Mouse (Mus musculus) MEL (cell line): ENCODE measurements around the gene Pdzd2. TPM values are rescaled to one million over a fixed set of nuclear protein-coding genes. Genes with fewer than 3 reads are reported as not detected.

Experiments used
- DNase-seq: peaks from one replicate; pipeline ENCODE4 v3.0.0; 2011; ENCODE audit warnings: low read depth, low spot score
- H3K27ac ChIP-seq: 2 replicates; pipeline ENCODE4 v1.5.1; 2012; ENCODE audit warnings: low read depth, mild to moderate bottlenecking, control low read depth, low read length, moderate library complexity; ENCODE audit not compliant: control insufficient read depth
- H3K27me3 ChIP-seq, 2 experiments: fragments of 150-350 bp in 1 of 2; sonication (generic) in 1 of 2; 2 replicates each; pipeline ENCODE4 v1.6.1; 2012; ENCODE audit warnings: low read length in 2 of 2, mild to moderate bottlenecking in 2 of 2, improper control_type of control experiment in 1 of 2, moderate library complexity in 1 of 2; ENCODE audit not compliant: insufficient read depth in 2 of 2, control insufficient read depth in 1 of 2
- H3K36me3 ChIP-seq, 2 experiments: 2 replicates each; pipeline ENCODE4 v1.6.1; 2012 to 2014; ENCODE audit warnings: low read length in 2 of 2, improper control_type of control experiment in 1 of 2, inconsistent platforms in 1 of 2, mild to moderate bottlenecking in 1 of 2; ENCODE audit not compliant: insufficient read depth in 2 of 2, control insufficient read depth in 1 of 2
- H3K4me1 ChIP-seq, 2 experiments: fragments of 150-350 bp in 1 of 2; sonication (generic) in 1 of 2; 2 replicates each; pipeline ENCODE4 v1.6.1; 2012; ENCODE audit warnings: low read length in 2 of 2, improper control_type of control experiment in 1 of 2, mild to moderate bottlenecking in 1 of 2; ENCODE audit not compliant: insufficient read depth in 2 of 2, control insufficient read depth in 1 of 2
- H3K4me3 ChIP-seq, 2 experiments: fragments of 150-350 bp in 1 of 2; sonication (generic) in 1 of 2; 2 replicates each; pipeline ENCODE4 v1.5.1; 2012; ENCODE audit warnings: low read depth in 2 of 2, low read length in 2 of 2, mild to moderate bottlenecking in 2 of 2, moderate library complexity in 2 of 2, control low read depth in 1 of 2, improper control_type of control experiment in 1 of 2; ENCODE audit not compliant: control insufficient read depth in 1 of 2, insufficient read depth in 1 of 2
- H3K79me2 ChIP-seq: 2 replicates; pipeline ENCODE4 v1.6.1; 2012; ENCODE audit warnings: mild to moderate bottlenecking, low read length, moderate library complexity; ENCODE audit not compliant: control insufficient read depth, poor library complexity, insufficient read depth
- H3K9ac ChIP-seq: 2 replicates; pipeline ENCODE4 v1.6.1; 2012; ENCODE audit warnings: low read depth, mild to moderate bottlenecking, control low read depth, low read length, moderate library complexity; ENCODE audit not compliant: control insufficient read depth, poor library complexity, severe bottlenecking
- H3K9me3 ChIP-seq: fragments of 150-350 bp; sonication (generic); replicated peaks from 2 replicates; pipeline ENCODE4 v1.6.1; 2012; ENCODE audit warnings: mild to moderate bottlenecking, low read length, improper control_type of control experiment, moderate library complexity; ENCODE audit not compliant: insufficient read depth
- CHD2 ChIP-seq: IDR thresholded peaks from 2 replicates; pipeline ENCODE4 v1.6.1; 2011; ENCODE audit warnings: low read length, improper control_type of control experiment
- CTCF ChIP-seq, 3 experiments: IDR thresholded peaks in 2 of 3; conservative IDR thresholded peaks in 1 of 3; 2 replicates each; pipeline ENCODE4 v1.5.1; 2011 to 2012; ENCODE audit warnings: low read length in 3 of 3, low read depth in 2 of 3, mild to moderate bottlenecking in 2 of 3, improper control_type of control experiment in 1 of 3, inconsistent platforms in 1 of 3, mixed read lengths in 1 of 3, moderate library complexity in 1 of 3; ENCODE audit not compliant: control insufficient read depth in 1 of 3, insufficient read depth in 1 of 3, poor library complexity in 1 of 3, severe bottlenecking in 1 of 3
- ELF1 ChIP-seq: IDR thresholded peaks from 2 replicates; pipeline ENCODE4 v1.6.1; 2014; ENCODE audit warnings: low read depth, mild to moderate bottlenecking, inconsistent platforms, low read length, improper control_type of control experiment, moderate library complexity
- EP300 ChIP-seq, 2 experiments: IDR thresholded peaks; 2 replicates each; pipeline ENCODE4 v1.6.1; 2011; ENCODE audit warnings: improper control_type of control experiment in 2 of 2, low read length in 2 of 2, low read depth in 1 of 2, mild to moderate bottlenecking in 1 of 2
- ETS1 ChIP-seq: IDR thresholded peaks from 2 replicates; pipeline ENCODE4 v1.6.1; 2012; ENCODE audit warnings: low read depth, mild to moderate bottlenecking, inconsistent platforms, low read length, improper control_type of control experiment, moderate library complexity
- GATA1 ChIP-seq: IDR thresholded peaks from 2 replicates; pipeline ENCODE4 v1.6.1; 2011; ENCODE audit warnings: low read depth, low read length, improper control_type of control experiment
- HCFC1 ChIP-seq: IDR thresholded peaks from 2 replicates; pipeline ENCODE4 v1.6.1; 2012; ENCODE audit warnings: low read depth, mild to moderate bottlenecking, inconsistent platforms, low read length, improper control_type of control experiment, moderate library complexity
- JUND ChIP-seq: IDR thresholded peaks from 2 replicates; pipeline ENCODE4 v1.6.1; 2011; ENCODE audit warnings: low read depth, mild to moderate bottlenecking, improper control_type of control experiment, low read length
- MEF2A ChIP-seq: IDR thresholded peaks from 2 replicates; pipeline ENCODE4 v1.6.1; 2014; ENCODE audit warnings: low read depth, mild to moderate bottlenecking, inconsistent platforms, low read length, improper control_type of control experiment; ENCODE audit not compliant: poor library complexity, insufficient replicate concordance, severe bottlenecking; ENCODE audit errors: extremely low read depth
- MXI1 ChIP-seq: IDR thresholded peaks from 2 replicates; pipeline ENCODE4 v1.6.1; 2011; ENCODE audit warnings: mild to moderate bottlenecking, low read depth, low read length, improper control_type of control experiment
- MYB ChIP-seq: IDR thresholded peaks from 2 replicates; pipeline ENCODE4 v1.6.1; 2011; ENCODE audit warnings: mild to moderate bottlenecking, low read depth, low read length, improper control_type of control experiment
- NELFE ChIP-seq: IDR thresholded peaks from 2 replicates; pipeline ENCODE4 v1.6.1; 2011; ENCODE audit warnings: low read depth, low read length, improper control_type of control experiment
- NRF1 ChIP-seq: IDR thresholded peaks from 2 replicates; pipeline ENCODE4 v1.6.1; 2014; ENCODE audit warnings: low read depth, mild to moderate bottlenecking, inconsistent platforms, low read length, improper control_type of control experiment, moderate library complexity; ENCODE audit not compliant: poor library complexity, insufficient read depth, severe bottlenecking
- POLR2A ChIP-seq, 2 experiments: IDR thresholded peaks; 2 replicates each; pipeline ENCODE4 v1.6.1; 2011 to 2012; ENCODE audit warnings: low read length in 2 of 2, mild to moderate bottlenecking in 2 of 2, control low read depth in 1 of 2, improper control_type of control experiment in 1 of 2, low read depth in 1 of 2, moderate library complexity in 1 of 2; ENCODE audit not compliant: control insufficient read depth in 1 of 2, insufficient read depth in 1 of 2, poor library complexity in 1 of 2
- RAD21 ChIP-seq: IDR thresholded peaks from 2 replicates; pipeline ENCODE4 v1.6.1; 2011; ENCODE audit warnings: mild to moderate bottlenecking, low read depth, low read length, improper control_type of control experiment
- RCOR1 ChIP-seq: IDR thresholded peaks from 2 replicates; pipeline ENCODE4 v1.6.1; 2012; ENCODE audit warnings: low read depth, mild to moderate bottlenecking, inconsistent platforms, low read length, improper control_type of control experiment
- SIN3A ChIP-seq: IDR thresholded peaks from 2 replicates; pipeline ENCODE4 v1.6.1; 2012; ENCODE audit warnings: low read length, improper control_type of control experiment, inconsistent platforms
- SMC3 ChIP-seq: IDR thresholded peaks from 2 replicates; pipeline ENCODE4 v1.6.1; 2011; ENCODE audit warnings: low read depth, low read length, improper control_type of control experiment
- TAL1 ChIP-seq: IDR thresholded peaks from 2 replicates; pipeline ENCODE4 v1.6.1; 2012; ENCODE audit warnings: mild to moderate bottlenecking, inconsistent platforms, low read length, moderate library complexity, mixed read lengths
- TCF12 ChIP-seq: IDR thresholded peaks from 2 replicates; pipeline ENCODE4 v1.6.1; 2014; ENCODE audit warnings: low read depth, mild to moderate bottlenecking, inconsistent platforms, low read length, improper control_type of control experiment, moderate library complexity
- UBTF ChIP-seq: IDR thresholded peaks from 2 replicates; pipeline ENCODE4 v1.6.1; 2012; ENCODE audit warnings: low read depth, mild to moderate bottlenecking, inconsistent platforms, low read length, improper control_type of control experiment, moderate library complexity, borderline replicate concordance; ENCODE audit not compliant: insufficient read depth
- ZC3H11A ChIP-seq: IDR thresholded peaks from 2 replicates; pipeline ENCODE4 v1.6.1; 2012; ENCODE audit warnings: low read depth, mild to moderate bottlenecking, inconsistent platforms, low read length, improper control_type of control experiment
- ZMIZ1 ChIP-seq: IDR thresholded peaks from 2 replicates; pipeline ENCODE4 v1.6.1; 2012; ENCODE audit warnings: low read depth, mild to moderate bottlenecking, inconsistent platforms, low read length, improper control_type of control experiment, moderate library complexity
- polyA plus RNA-seq, 2 experiments: library from polyadenylated mRNA; stranded (reverse) in 1 of 2; unstranded in 1 of 2; fragments of >175 nt in 1 of 2; fragments of >200 nt in 1 of 2; gene quantifications; 2 replicates each; pipeline versions ENCODE4 v1.2.1 to v1.2.4; 2012; ENCODE audit warnings: low replicate concordance in 2 of 2, low read depth in 1 of 2; ENCODE audit not compliant: insufficient read length in 2 of 2, insufficient read depth in 1 of 2, missing spikeins in 1 of 2
- total RNA-seq: library from RNA; depleted of rRNA; stranded (reverse); fragments of 300-350 nt; gene quantifications from 2 replicates; pipeline ENCODE4 v1.2.3, GENCODE M21; 2012

Pdzd2 gene
- total and polyA plus RNA-seq, 3 experiments = 0.15 to 0.33 TPM; not detected in 1

GRCm38 (mm10) chr15:12513526-12513925 is 226.2 kb downstream of the Pdzd2 start:
- no peak overlapping the region for H3K9ac ChIP-seq
- no peaks in the 10 kb centered on the region for H3K9me3 ChIP-seq
- H3K4me1 ChIP-seq = peaks cover 9 to 13% of the 10 kb centered on the region in 2 experiments
- H3K27me3 ChIP-seq = peaks cover 2 to 4% of the 10 kb centered on the region in 2 experiments; a peak in 3 of 4 replicates
- H3K4me3 ChIP-seq = no peak overlapping the region
- H3K27ac ChIP-seq = no peak overlapping the region
- H3K36me3 ChIP-seq = peaks cover 0 to 8% of the 10 kb centered on the region in 2 experiments; a peak in 2 of 4 replicates
- no peak for TF ChIP-seq NELFE
- TF ChIP-seq RAD21 = no peak
- TF ChIP-seq CTCF (IDR thresholded peaks at IDR 0.05 in 2 of 3, conservative IDR thresholded peaks at IDR 0.05 in 1 of 3; ENCODE audit: control insufficient read depth in 1 of 3, insufficient read depth in 1 of 3, low read depth in 2 of 3, low read length in 3 of 3, poor library complexity in 1 of 3, severe bottlenecking in 1 of 3) = no peak
- no peaks in the 10 kb centered on the region for H3K79me2 ChIP-seq
- no peak for DNase-seq

- no peaks in the 10 kb centered on the region for H3K79me2 ChIP-seq
These were observed 230.9 kb downstream of the Pdzd2 start for GRCm38 (mm10) chr15:12508765-12509377.

GRCm38 (mm10) chr15:12507523-12507922 is 232.2 kb downstream of the Pdzd2 start:
- H3K4me3 ChIP-seq = no peak overlapping the region
- no peaks in the 10 kb centered on the region for H3K27me3 ChIP-seq
- no peak overlapping the region for H3K27ac ChIP-seq
- H3K4me1 ChIP-seq = peaks cover 24 to 37% of the 10 kb centered on the region in 2 experiments
- H3K9ac ChIP-seq = no peak overlapping the region
- H3K79me2 ChIP-seq = no peaks in the 10 kb centered on the region
- no peaks in the 10 kb centered on the region for H3K9me3 ChIP-seq
- TF ChIP-seq ELF1 (peak; percentile 53; the same call in 1 of the 2 replicates), CHD2 (no peak), SMC3 (no peak), GATA1 (peak; percentile 22; the same call in 1 of the 2 replicates)
- peak; percentile 26 for DNase-seq
- peaks cover 0 to 15% of the 10 kb centered on the region in 2 experiments; a peak in 2 of 4 replicates for H3K36me3 ChIP-seq

More at GRCm38 (mm10) chr15:12508765-12509377, 230.9 kb downstream of the Pdzd2 start:
- no peaks in the 10 kb centered on the region for H3K9me3 ChIP-seq
- H3K27ac ChIP-seq = peak overlapping the region; percentile 59
- TF ChIP-seq ZMIZ1 = no peak
- TF ChIP-seq MEF2A = no peak
- 0 out of 2 replicates have a peak, but pooled peaks have one; percentile 37 for TF ChIP-seq MYB
- no peak for TF ChIP-seq HCFC1
- TF ChIP-seq GATA1 = peak; percentile 74
- no peak for TF ChIP-seq NELFE
- TF ChIP-seq ZC3H11A = no peak
- peak; percentile 54; the same call in 1 of the 2 replicates for TF ChIP-seq RCOR1
- TF ChIP-seq NRF1 = no peak
- TF ChIP-seq SIN3A = peak; percentile 29
- no peak for TF ChIP-seq JUND
- TF ChIP-seq TAL1 = peak; percentile 45
- no peak for TF ChIP-seq POLR2A (IDR thresholded peaks at IDR 0.05; ENCODE audit: control insufficient read depth in 1 of 2, insufficient read depth in 1 of 2, low read depth in 1 of 2, low read length in 2 of 2, poor library complexity in 1 of 2)
- TF ChIP-seq MXI1 = 0 out of 2 replicates have a peak, but pooled peaks have one; percentile 37
- TF ChIP-seq EP300 (IDR thresholded peaks at IDR 0.05; ENCODE audit: low read depth in 1 of 2, low read length in 2 of 2) = peak; percentile 82 to 84
- TF ChIP-seq TCF12 = peak; percentile 70; the same call in 1 of the 2 replicates
- peak; percentile 54; the same call in 1 of the 2 replicates for TF ChIP-seq ETS1
- TF ChIP-seq UBTF = no peak
- H3K27me3 ChIP-seq = 0 out of 4 replicates have a peak, but pooled peaks cover 0 to 2% of the 10 kb centered on the region in 2 experiments
- 0 out of 2 replicates have a peak overlapping the region, but pooled peaks have one; percentile 1 for H3K9ac ChIP-seq
- peak; percentile 76 for DNase-seq
- H3K4me3 ChIP-seq = peak overlapping the region; percentile 10 to 29; a peak in 3 of 4 replicates
- H3K4me1 ChIP-seq = peaks cover 20 to 30% of the 10 kb centered on the region in 2 experiments
- H3K36me3 ChIP-seq = peaks cover 0 to 15% of the 10 kb centered on the region in 2 experiments; a peak in 2 of 4 replicates
